Mouse (Mus musculus) A20 (cell line): ENCODE data around the gene Mgat5.
A peak's percentile ranks its signal among the peaks of the same experiment; 100 is the strongest.

Experiments used
- DNase-seq: peaks from one replicate; pipeline ENCODE4 v3.0.0-alpha.2; 2011; ENCODE audit warnings: low read depth, low spot score

Mgat5 gene

DNA sequence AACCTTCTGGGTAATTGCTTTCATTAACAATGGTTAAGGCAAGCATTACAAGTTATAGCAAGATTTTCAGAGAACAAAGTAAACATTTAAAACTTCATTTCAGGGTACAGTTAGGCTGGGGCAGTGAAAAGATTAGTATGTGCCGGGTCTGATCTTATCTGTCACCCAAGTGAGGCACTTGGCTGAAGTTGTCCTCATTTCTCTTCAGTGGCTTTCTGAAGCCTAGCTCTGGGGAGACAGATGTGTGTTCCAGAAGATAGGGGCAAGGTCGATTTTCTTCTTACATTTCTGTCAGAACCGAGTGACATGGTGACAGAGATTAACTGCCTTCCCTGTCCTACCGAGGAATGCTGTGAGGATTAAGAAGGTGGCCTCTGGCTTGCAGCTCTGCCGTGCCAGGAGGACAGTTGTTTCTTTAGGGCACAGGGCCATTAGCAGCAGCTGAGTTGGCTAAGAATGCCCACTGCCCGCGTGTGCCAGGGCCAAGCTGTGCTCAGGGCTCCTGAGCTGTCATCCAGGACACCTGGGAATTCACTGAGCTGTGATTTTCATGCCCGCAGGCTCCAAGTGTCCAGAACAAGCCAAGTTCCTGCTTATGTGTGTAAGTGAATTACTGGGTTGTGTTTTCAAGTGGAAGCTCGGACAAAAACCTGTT is 134.1 kb downstream of the Mgat5 start:
- no peak for DNase-seq

DNA sequence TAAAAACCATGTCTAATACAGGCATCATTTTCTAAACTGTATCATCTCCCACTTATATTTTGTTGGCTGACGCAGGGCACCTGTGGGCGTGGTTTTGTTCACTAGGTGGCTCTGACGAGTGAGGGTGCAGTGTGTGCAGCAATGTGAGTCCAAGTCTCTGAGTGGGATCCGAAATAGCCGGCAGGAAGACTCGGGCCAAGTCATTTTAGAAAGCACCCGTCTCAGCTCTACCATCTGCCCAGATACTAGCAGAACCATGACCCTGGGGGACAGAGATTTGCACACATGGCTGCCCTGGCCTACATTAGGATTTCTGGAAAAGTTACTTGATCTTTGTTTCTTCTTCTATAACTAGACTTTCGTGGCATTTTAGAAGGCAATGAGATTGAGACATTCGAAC is 135.5 kb downstream of the Mgat5 start:
- no peak for DNase-seq

DNA sequence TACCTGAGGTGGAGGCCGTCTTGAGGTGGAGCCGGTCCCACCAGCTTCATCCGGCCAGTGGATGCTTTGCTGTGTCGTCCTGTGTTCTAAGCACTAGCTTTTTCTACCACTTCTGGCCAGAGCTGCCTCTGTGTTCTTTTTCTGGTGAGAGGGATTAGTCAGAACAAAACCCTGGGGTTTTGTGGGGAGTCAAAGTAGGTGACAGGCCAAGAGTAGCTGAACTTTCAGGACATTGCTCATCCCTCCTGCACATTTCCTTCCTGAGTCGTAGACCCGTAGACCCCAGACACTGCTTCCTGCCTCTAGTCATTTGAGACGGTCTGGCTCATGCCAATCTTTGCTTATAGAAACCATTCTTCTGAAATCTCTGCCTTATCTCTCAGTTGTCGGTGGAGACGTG is 140.1 kb downstream of the Mgat5 start:
- DNase-seq: peak; percentile 41

GRCm38 (mm10) chr1:127346596-127347139 is 141.9 kb downstream of the Mgat5 start:
- no peak for DNase-seq

GRCm38 (mm10) chr1:127347878-127348620 is 143.2 kb downstream of the Mgat5 start:
- no peak for DNase-seq

DNA sequence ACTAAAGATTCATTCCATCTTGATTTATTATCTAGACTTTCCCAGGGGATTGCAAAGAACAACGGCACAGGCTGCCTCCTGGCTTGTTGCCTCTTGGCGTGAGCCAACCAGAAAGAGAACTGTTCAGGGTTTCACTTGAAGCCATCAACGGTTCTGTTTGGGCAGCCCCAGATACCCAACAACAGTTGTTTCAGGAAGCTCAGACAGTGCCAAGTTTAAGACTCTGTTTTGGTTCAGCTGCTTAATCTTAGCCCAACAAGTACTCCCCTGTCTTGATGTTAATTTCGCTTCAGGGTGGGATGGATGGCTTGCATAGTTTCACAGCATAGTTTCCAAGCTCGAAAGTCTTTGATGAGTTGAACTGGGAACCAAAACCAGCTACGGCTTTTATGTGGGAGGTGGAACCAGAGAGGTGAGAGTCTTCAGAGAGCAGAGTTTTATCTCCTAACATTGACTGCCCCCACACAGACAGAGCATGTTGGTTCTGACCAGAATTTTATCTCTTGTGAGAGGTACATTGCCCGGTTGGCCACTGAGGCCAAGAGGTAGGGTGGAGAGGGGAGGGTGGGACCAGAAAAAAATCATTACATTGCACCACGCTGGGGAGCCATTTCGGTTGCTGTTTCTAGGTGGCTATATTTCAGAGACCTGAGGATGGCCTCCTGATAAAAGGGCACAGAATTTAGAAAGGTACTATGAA is 144.0 kb downstream of the Mgat5 start:
- no peak for DNase-seq

GRCm38 (mm10) chr1:127351380-127352057 is 146.7 kb downstream of the Mgat5 start:
- DNase-seq: no peak

- DNase-seq: no peak
Observed at GRCm38 (mm10) chr1:127352131-127352793, 147.4 kb downstream of the Mgat5 start.

DNA sequence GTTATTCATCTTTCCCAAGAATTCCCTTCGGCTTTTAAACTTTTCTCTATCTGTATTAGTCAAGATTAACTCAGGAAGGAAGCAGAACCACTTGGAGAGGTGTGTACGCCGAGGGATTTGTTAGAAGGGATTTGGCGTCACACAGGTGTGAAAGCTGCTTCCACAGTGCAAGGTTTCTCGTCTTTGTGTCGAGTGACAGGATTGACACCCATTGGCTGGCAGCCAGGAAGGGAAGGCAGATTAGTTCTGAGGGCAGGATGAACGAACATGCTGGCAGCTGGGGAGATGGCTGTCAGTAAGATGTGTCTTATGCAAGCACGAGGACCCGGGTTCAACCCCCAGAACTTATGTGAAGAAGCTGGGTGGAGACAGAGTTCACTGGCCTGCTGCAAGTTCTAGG is 148.6 kb downstream of the Mgat5 start:
- DNase-seq: no peak

DNA sequence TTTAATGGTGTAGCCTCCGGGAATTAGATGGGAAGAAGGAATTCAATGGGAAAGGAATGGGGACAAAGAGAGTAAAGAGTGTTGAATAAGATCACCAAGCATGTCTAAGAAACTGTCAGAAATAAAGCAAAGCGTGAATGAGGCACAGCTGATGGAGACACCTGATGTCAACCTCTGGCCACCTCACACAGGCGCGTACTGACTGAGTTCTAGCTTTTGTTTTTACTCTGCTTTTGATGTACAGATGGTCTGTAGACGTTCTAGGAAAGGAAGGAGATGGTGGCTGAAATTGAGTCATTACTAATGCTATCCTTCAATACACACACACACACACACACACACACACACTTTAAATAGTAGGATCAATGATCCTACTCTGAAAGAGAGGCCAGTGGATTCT is 149.3 kb downstream of the Mgat5 start:
- no peak for DNase-seq

DNA sequence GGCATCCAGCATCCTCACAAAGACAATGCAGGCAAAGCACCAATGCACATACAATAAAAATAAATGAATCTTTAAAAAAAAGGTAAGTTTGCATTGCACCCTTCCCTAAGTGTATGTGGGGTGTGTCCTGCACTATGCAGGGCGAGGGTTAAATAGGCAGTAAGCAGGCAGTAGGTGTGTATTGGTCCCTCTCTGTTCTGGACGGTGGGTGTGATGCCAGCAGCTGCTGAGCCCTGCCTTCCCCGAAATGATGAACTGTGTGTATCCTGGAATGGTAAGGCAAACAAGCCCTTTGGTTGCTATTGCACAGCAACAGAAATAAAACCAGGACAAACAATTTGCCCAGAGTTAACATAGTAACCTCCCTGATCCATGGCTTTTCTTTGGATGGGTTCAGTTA is 150.2 kb downstream of the Mgat5 start:
- DNase-seq: no peak

DNA sequence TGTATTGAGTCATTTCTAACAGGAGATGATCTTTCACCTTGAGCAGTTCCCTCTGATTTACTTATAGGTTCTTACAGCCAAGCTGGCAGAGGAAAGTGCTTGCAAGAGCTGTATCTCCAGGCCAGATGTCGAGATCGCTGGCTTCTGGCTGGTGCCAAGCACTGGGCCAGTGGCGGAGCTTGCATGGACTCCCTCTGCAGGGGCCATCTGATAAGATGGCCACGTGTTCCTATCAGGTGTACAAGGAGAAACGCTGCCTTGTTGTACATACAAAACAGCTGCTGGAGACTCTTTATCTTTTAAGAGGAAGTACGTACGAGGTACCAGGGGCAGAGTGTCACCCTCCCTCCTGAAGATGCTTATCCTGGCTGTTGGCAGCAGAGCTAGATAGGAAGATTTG is 158.8 kb downstream of the Mgat5 start:
- no peak for DNase-seq

DNA sequence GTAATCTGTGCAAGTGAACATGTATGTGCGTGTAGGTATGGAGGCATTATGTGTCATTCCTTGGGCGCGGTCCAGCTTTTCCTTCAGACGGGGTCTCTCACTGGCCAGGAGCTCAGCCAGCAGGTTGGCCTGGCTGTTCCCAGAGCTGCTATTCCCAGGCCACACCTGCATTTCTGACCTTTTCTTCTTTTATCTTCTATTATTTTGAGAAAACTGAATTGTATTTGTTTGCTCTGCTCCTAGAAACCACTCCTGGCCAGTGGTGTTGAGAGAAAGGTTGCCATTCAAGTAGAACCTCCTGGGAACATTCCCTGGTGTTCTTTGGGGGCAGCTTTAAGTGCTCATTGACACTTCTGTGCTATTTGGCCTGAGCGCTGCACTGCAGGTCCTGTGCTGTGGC is 160.9 kb downstream of the Mgat5 start:
- no peak for DNase-seq

DNA sequence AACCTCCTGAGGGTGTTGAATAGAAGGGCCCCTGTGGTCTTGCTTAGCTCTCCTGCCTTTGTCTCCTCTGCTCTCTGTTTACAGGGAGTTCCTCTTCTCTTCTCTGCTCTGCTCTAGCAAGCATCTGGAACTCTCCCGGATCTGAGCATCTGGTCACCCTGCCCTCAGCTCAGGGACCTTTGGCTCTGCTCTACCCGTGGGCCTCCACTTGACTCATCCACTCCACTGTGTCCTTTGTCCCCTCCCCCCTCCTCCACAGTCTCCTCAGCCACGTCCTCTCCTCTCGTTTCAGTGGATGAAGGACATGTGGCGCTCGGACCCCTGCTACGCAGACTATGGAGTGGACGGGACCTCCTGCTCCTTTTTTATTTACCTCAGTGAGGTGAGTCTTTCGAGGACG is 161.3 kb downstream of the Mgat5 start:
- DNase-seq: no peak

- no peak for DNase-seq
Observed at GRCm38 (mm10) chr1:127368513-127368912, 163.7 kb downstream of the Mgat5 start.

- no peak for DNase-seq
Observed at GRCm38 (mm10) chr1:127369538-127369937, 164.7 kb downstream of the Mgat5 start.

GRCm38 (mm10) chr1:127372096-127372495 is 167.3 kb downstream of the Mgat5 start:
- DNase-seq: no peak

GRCm38 (mm10) chr1:127373559-127373958 is 168.7 kb downstream of the Mgat5 start:
- DNase-seq: no peak

DNA sequence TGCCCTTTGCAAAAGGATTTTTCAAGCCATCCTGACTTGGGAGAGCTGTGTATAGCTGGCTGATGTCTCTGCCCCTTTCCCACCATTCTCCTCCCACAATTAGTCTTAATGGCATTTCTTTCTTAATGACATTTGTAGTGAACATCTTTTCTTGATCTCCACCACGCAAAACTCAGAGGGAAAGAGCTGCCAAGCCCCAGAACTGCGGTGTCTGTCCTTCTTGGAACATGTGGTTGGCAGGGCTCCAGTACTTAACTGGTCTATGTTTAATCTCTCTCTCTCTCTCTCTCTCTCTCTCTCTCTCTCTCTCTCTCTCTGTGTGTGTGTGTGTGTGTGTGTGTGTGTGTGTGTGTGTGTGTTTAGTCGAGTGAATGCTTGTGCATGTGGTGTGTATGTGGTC is 169.3 kb downstream of the Mgat5 start:
- no peak for DNase-seq

DNA sequence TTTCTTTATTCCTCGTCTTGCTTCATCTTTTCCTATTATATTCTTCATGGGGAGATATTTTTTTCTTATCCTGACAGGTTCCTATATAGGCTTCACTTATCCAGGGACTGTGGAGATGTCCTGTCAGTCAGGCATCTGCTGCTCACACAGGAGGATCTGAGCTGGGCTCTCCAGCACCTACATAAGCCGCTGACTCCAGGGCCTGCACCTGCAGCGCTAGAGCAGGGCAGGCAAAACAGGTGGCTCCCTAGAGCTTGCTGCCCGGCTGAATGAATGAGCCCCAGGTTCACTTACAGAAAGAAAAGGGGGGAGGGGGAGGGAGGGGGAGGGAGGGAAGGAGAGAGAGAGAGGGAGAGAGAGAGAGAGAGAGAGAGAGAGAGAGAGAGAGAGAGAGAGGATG is 175.3 kb downstream of the Mgat5 start:
- peak; percentile 75 for DNase-seq

- peak; percentile 88 for DNase-seq
Observed at GRCm38 (mm10) chr1:127380749-127381501, 176.1 kb downstream of the Mgat5 start.
